Mouse (Mus musculus): ENCODE results near the gene C9.

DNA sequence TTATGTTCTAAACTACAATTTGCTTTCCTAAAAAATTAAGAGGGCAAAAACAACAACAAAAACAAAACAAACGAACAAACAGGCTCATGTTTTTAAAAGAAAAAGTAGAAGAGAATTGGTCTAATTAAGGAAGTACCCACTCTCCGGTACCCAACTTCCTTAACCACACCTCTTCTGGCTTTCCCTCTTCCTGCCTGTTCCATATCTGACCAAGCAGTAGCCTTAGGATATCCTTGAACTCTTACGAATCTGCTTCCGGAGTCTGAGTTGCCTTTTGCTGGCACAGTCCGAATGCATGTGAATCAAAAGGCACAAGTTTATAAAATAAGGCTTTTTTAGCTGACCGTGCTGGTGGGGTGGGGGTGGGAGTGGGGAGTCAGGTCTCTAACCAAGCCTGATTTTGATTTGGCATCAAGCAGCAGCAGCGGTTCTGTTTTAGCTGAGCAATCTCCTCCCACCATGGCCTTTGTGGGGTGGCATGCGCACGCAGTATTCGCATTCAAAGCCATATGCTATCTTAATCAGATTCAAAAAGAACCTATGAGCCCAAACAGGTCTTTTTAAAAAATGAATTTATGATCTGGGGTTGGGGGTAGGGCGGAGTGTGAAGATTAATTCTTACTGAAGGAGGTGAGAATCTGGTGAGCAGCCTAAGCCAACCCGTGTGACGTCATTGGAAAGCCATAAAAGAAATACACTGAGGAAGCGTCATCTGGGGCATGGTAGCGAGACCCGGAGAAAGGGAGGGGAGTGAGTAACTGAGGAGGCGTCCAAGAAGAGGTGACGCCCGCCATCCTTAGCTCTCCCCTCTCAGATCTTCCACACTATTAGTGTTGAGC lies 74.5 kb downstream of the C9 start:
- no peak for TF ChIP-seq TBP (conservative IDR thresholded peaks at IDR 0.05; ENCODE audit: low read depth, low read length)
- TF ChIP-seq CTCF (conservative IDR thresholded peaks at IDR 0.05 in 1 of 2, IDR thresholded peaks at IDR 0.05 in 1 of 2; ENCODE audit: low read depth in 2 of 2, low read length in 2 of 2): no peak
- no peak for TF ChIP-seq RAD21 (IDR thresholded peaks at IDR 0.05; ENCODE audit: low read depth, low read length)
- TF ChIP-seq TCF12 (IDR thresholded peaks at IDR 0.05; ENCODE audit: low read depth, low read length): no peak
- no peak for TF ChIP-seq POLR2A (IDR thresholded peaks at IDR 0.05; ENCODE audit: low read depth, low read length)
- TF ChIP-seq MAX (IDR thresholded peaks at IDR 0.05; ENCODE audit: low read length): no peak
- no peak for TF ChIP-seq GABPA (IDR thresholded peaks at IDR 0.05; ENCODE audit: insufficient replicate concordance, low read depth, low read length)
- no peak for TF ChIP-seq SMC3 (IDR thresholded peaks at IDR 0.05; ENCODE audit: low read depth, low read length)
- TF ChIP-seq ZNF384 (IDR thresholded peaks at IDR 0.05; ENCODE audit: low read depth, low read length): no peak
- TF ChIP-seq MEF2A (IDR thresholded peaks at IDR 0.05; ENCODE audit: borderline replicate concordance, low read depth, low read length): no peak
- TF ChIP-seq ZMIZ1 (IDR thresholded peaks at IDR 0.05; ENCODE audit: low read depth, low read length): no peak
